Mouse (Mus musculus) small intestine, adult 2 months (tissue): ENCODE data around the gene Zscan21.

Experiments used
- CTCF ChIP-seq: fragments of 200-500 bp; IDR thresholded peaks from 2 replicates; pipeline ENCODE4 v1.5.1; 2012; ENCODE audit warnings: low read depth, mild to moderate bottlenecking, control low read depth, inconsistent platforms, low read length, moderate library complexity, mixed read lengths; ENCODE audit not compliant: insufficient replicate concordance, insufficient read length; ENCODE audit errors: extremely low read depth
- POLR2A ChIP-seq: fragments of 200-500 bp; IDR thresholded peaks from 2 replicates; pipeline ENCODE4 v1.6.1; 2012; ENCODE audit warnings: low read depth, mild to moderate bottlenecking, control low read depth, inconsistent platforms, low read length, moderate library complexity

DNA sequence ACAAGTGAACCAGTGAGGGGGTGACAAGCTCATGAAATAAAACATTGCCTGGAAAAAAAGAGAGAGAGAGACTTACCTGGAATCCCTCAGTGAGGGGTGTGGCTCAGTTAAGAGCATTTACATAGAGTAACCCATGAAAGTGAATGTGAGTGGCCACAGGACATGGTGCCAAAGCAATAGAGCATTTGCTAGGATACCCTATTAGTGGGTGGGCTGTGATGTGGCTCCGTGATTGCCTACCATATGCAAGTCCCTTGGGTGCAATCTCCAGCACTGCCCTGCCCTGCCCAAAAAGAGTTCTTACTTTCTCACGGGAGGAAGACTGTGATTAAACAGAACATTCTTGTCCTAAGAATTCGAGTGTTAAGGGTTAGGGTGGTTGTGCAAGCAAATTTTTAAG, 9.6 kb upstream of the Zscan21 start:
- no peak for TF ChIP-seq POLR2A
- TF ChIP-seq CTCF = no peak
